In genomic region chr11:120654741-120655140, GRCm38 (mm10) we compare ENCODE assay signal across 28 mouse cellular contexts. TPM values are rescaled to one million over a fixed set of nuclear protein-coding genes. Genes with fewer than 3 reads are reported as not detected.
DNase-seq lines count a peak whose midpoint lies in the region; ATAC-seq and TF ChIP-seq lines count a peak whose summit lies in the region.
"Had no signal": no experiment of that assay in that cellular context is flagged by ENCODE, and none has a peak within 500 bp of the region (broad histone marks: within the 10 kb centered on the region; RNA-seq: fewer than 3 reads in every experiment).

No protein-coding gene starts in this region.

- H3K4me3 ChIP-seq in forebrain, embryonic 11.5 days (ENCODE audit: low read depth, low read length), result no peak overlapping the region
- no peak overlapping the region for H3K4me3 ChIP-seq in forebrain, embryonic 15.5 days
- H3K4me3 ChIP-seq in kidney, adult 2 months (ENCODE audit: insufficient read depth, low read depth, low read length), result no peak overlapping the region
- H3K4me3 ChIP-seq in kidney, embryonic 16.5 days (ENCODE audit: low read length), result no peak overlapping the region
- H3K4me3 ChIP-seq: embryonic facial prominence, embryonic 13.5 days; embryonic facial prominence, embryonic 15.5 days; erythroblast, embryonic 14.5 days; forebrain, embryonic 10.5 days; forebrain, embryonic 13.5 days had no signal

- WGBS in forebrain, embryonic 11.5 days, result 73% methylated on average over 3 of the region's 3 CpGs
- WGBS in forebrain, embryonic 15.5 days, result 78% methylated on average over 3 of the region's 3 CpGs
- WGBS in kidney, adult 2 months, result 78% methylated on average over 3 of the region's 3 CpGs
- WGBS in kidney, embryonic 16.5 days, result 84% methylated on average over 3 of the region's 3 CpGs

- no peak overlapping the region for H3K27ac ChIP-seq in forebrain, embryonic 11.5 days (ENCODE audit: low read depth, low read length)
- no peak overlapping the region for H3K27ac ChIP-seq in forebrain, embryonic 15.5 days (replicated peaks)
- no peak overlapping the region for H3K27ac ChIP-seq in kidney, adult 2 months (ENCODE audit: insufficient read depth, low read depth, low read length)
- H3K27ac ChIP-seq in kidney, embryonic 16.5 days (ENCODE audit: low read length), result no peak overlapping the region
- H3K27ac ChIP-seq: embryonic facial prominence, embryonic 13.5 days; embryonic facial prominence, embryonic 15.5 days; forebrain, embryonic 10.5 days; forebrain, embryonic 13.5 days had no signal

- H3K36me3 ChIP-seq in forebrain, embryonic 11.5 days (ENCODE audit: control insufficient read depth, insufficient read depth, low read length), result no peaks in the 10 kb centered on the region
- no peaks in the 10 kb centered on the region for H3K36me3 ChIP-seq in forebrain, embryonic 15.5 days
- H3K36me3 ChIP-seq in kidney, adult 2 months (ENCODE audit: control insufficient read depth, insufficient read depth, low read length), result no peaks in the 10 kb centered on the region
- H3K36me3 ChIP-seq in kidney, embryonic 16.5 days (ENCODE audit: insufficient read depth, low read length), result no peaks in the 10 kb centered on the region
- H3K36me3 ChIP-seq: embryonic facial prominence, embryonic 13.5 days; embryonic facial prominence, embryonic 15.5 days; forebrain, embryonic 10.5 days; G1E had no signal

- no peaks in the 10 kb centered on the region for H3K9me3 ChIP-seq in forebrain, embryonic 11.5 days (ENCODE audit: control insufficient read depth, low read length)
- H3K9me3 ChIP-seq in forebrain, embryonic 15.5 days, result no peaks in the 10 kb centered on the region
- no peaks in the 10 kb centered on the region for H3K9me3 ChIP-seq in kidney, embryonic 16.5 days (ENCODE audit: low read length)
- H3K9me3 ChIP-seq: embryonic facial prominence, embryonic 13.5 days; embryonic facial prominence, embryonic 15.5 days; forebrain, embryonic 10.5 days; forebrain, embryonic 13.5 days had no signal

- TF ChIP-seq POLR2A in kidney, adult 2 months (IDR thresholded peaks at IDR 0.05; ENCODE audit: low read depth, low read length), result no peak

- peak; percentile 30 for DNase-seq in forebrain, embryonic 11.5 days (ENCODE audit: low spot score)
- DNase-seq in kidney, adult 2 months, result peak; percentile 59
- DNase-seq in kidney, postnatal 25 days, result peak; percentile 30 to 62
- no peak for DNase-seq in kidney, adult 9 months
- DNase-seq in NIH3T3 (ENCODE audit: low read depth), result peak; percentile 20
- DNase-seq: adrenal gland, adult 8-10 months; adrenal gland, postnatal 14 days; adrenal gland, postnatal 36 days; B cell, adult 2 months; cerebellum, adult 11 months; cerebellum, adult 18-20 months; cerebellum, adult 8-10 months; cerebellum, adult 9-11 months; cerebellum, postnatal 14 days; cerebellum, postnatal 36 days; embryo, embryonic 11 days had no signal

- ATAC-seq in forebrain, embryonic 11.5 days (replicated peaks; ENCODE audit: low FRiP score), result no peak
- no peak for ATAC-seq in forebrain, embryonic 15.5 days (replicated peaks)
- no peak for ATAC-seq in kidney, embryonic 16.5 days (ENCODE audit: low FRiP score, low TSS enrichment)
- ATAC-seq in cerebellum, adult (ENCODE audit: insufficient number of reproducible peaks, low FRiP score, low TSS enrichment), result no peak
- ATAC-seq: CD4-positive, CD25-positive, alpha-beta regulatory T cell, adult 4 months; forebrain, embryonic 13.5 days; forebrain, embryonic 16.5 days had no signal

- H3K4me1 ChIP-seq in forebrain, embryonic 11.5 days (replicated peaks; ENCODE audit: control insufficient read depth, insufficient read depth, low read length), result no peaks in the 10 kb centered on the region
- peaks cover 6% of the 10 kb centered on the region for H3K4me1 ChIP-seq in forebrain, embryonic 15.5 days
- peaks cover 10% of the 10 kb centered on the region; the same call in 1 of the 2 replicates for H3K4me1 ChIP-seq in kidney, adult 2 months (ENCODE audit: control insufficient read depth, insufficient read depth, low read length)
- peaks cover under 1% of the 10 kb centered on the region; the same call in 1 of the 2 replicates for H3K4me1 ChIP-seq in kidney, embryonic 16.5 days (ENCODE audit: insufficient read depth, low read length)

- TF ChIP-seq CTCF in kidney, adult 2 months (conservative IDR thresholded peaks at IDR 0.05; ENCODE audit: insufficient read depth, insufficient read length, low read depth, low read length), result no peak

- H3K4me2 ChIP-seq in forebrain, embryonic 11.5 days (ENCODE audit: low read depth, low read length, severe bottlenecking), result no peak overlapping the region
- H3K4me2 ChIP-seq in forebrain, embryonic 15.5 days (replicated peaks), result no peak overlapping the region
- no peak overlapping the region for H3K4me2 ChIP-seq in kidney, embryonic 16.5 days (replicated peaks; ENCODE audit: low read depth, low read length)
- H3K4me2 ChIP-seq: embryonic facial prominence, embryonic 13.5 days; embryonic facial prominence, embryonic 15.5 days; forebrain, embryonic 13.5 days had no signal

- no peak overlapping the region for H3K9ac ChIP-seq in forebrain, embryonic 11.5 days (ENCODE audit: low read length)
- H3K9ac ChIP-seq in forebrain, embryonic 15.5 days (replicated peaks), result no peak overlapping the region
- H3K9ac ChIP-seq in kidney, embryonic 16.5 days (replicated peaks; ENCODE audit: low read length), result no peak overlapping the region
- H3K9ac ChIP-seq: embryonic facial prominence, embryonic 15.5 days; forebrain, embryonic 13.5 days had no signal

- peaks cover 24% of the 10 kb centered on the region for H3K27me3 ChIP-seq in forebrain, embryonic 11.5 days (ENCODE audit: control insufficient read depth, insufficient read depth, low read length)
- peaks cover 38% of the 10 kb centered on the region for H3K27me3 ChIP-seq in forebrain, embryonic 15.5 days
- no peaks in the 10 kb centered on the region for H3K27me3 ChIP-seq in kidney, adult 2 months (replicated peaks; ENCODE audit: control insufficient read depth, insufficient read depth, low read length)
- peaks cover 26% of the 10 kb centered on the region for H3K27me3 ChIP-seq in kidney, embryonic 16.5 days (ENCODE audit: insufficient read depth, low read length)

RNA-seq across cellular contexts. Expression of gene Notum, which starts 6.2 kb away (rescaled TPM):
- polyA plus RNA-seq in forebrain, embryonic 11.5 days (2014; fragmentation: Nextera tagmentation; extraction: Ambion mirVana), result 0.61 and 1.3 TPM in 2 replicates
- 0.46 and 1.1 TPM in 2 replicates for polyA plus RNA-seq in forebrain, embryonic 15.5 days (2015; fragmentation: Nextera tagmentation; extraction: Ambion mirVana)
- 25.5 and 26.1 TPM in 2 replicates for polyA plus RNA-seq in kidney, adult 2 months (2012; rRNA removed)
- 4.8 and 5.9 TPM in 2 replicates for polyA plus RNA-seq in kidney, embryonic 16.5 days (2015; fragmentation: Nextera tagmentation; extraction: Ambion mirVana)
- polyA plus RNA-seq: CD4-positive, CD25-positive, alpha-beta regulatory T cell, adult 4 months; G1E had no signal

RNA-seq across cellular contexts. Expression of gene Myadml2, which starts 6.8 kb away (rescaled TPM):
- polyA plus RNA-seq in forebrain, embryonic 11.5 days (2014; fragmentation: Nextera tagmentation; extraction: Ambion mirVana), result 0.51 TPM in 1 of 2 replicates, not detected in the other
- polyA plus RNA-seq in forebrain, embryonic 15.5 days (2015; fragmentation: Nextera tagmentation; extraction: Ambion mirVana), result 0.47 TPM in 1 of 2 replicates, not detected in the other
- 0.27 and 1.0 TPM in 2 replicates for polyA plus RNA-seq in kidney, adult 2 months (2012; rRNA removed)
- polyA plus RNA-seq in kidney, embryonic 16.5 days (2015; fragmentation: Nextera tagmentation; extraction: Ambion mirVana), result 0.51 and 0.73 TPM in 2 replicates
- polyA plus RNA-seq: CD4-positive, CD25-positive, alpha-beta regulatory T cell, adult 4 months; embryonic facial prominence, embryonic 11.5 days; embryonic facial prominence, embryonic 13.5 days; erythroblast, embryonic 14.5 days; forebrain, embryonic 10.5 days; G1E had no signal

RNA-seq across cellular contexts. Expression of gene Pycr1, which starts 11.2 kb away (rescaled TPM):
- polyA plus RNA-seq in forebrain, embryonic 11.5 days (2014; fragmentation: Nextera tagmentation; extraction: Ambion mirVana), result 33.7 and 36.9 TPM in 2 replicates
- polyA plus RNA-seq in forebrain, embryonic 15.5 days (2015; fragmentation: Nextera tagmentation; extraction: Ambion mirVana), result 30.9 and 35.3 TPM in 2 replicates
- 1.0 and 1.5 TPM in 2 replicates for polyA plus RNA-seq in kidney, adult 2 months (2012; rRNA removed)
- polyA plus RNA-seq in kidney, embryonic 16.5 days (2015; fragmentation: Nextera tagmentation; extraction: Ambion mirVana), result 26.8 and 27.3 TPM in 2 replicates

RNA-seq across cellular contexts. Expression of gene Aspscr1, which starts 18.0 kb away (rescaled TPM):
- polyA plus RNA-seq in forebrain, embryonic 11.5 days (2014; fragmentation: Nextera tagmentation; extraction: Ambion mirVana), result 129 and 133 TPM in 2 replicates
- polyA plus RNA-seq in forebrain, embryonic 15.5 days (2015; fragmentation: Nextera tagmentation; extraction: Ambion mirVana), result 144 and 154 TPM in 2 replicates
- polyA plus RNA-seq in kidney, adult 2 months (2012; rRNA removed), result 105 and 106 TPM in 2 replicates
- 146 TPM in 2 replicates for polyA plus RNA-seq in kidney, embryonic 16.5 days (2015; fragmentation: Nextera tagmentation; extraction: Ambion mirVana)

RNA-seq across cellular contexts. Expression of gene Mafg, which starts 21.3 kb away (rescaled TPM):
- polyA plus RNA-seq in forebrain, embryonic 11.5 days (2014; fragmentation: Nextera tagmentation; extraction: Ambion mirVana), result 25.5 and 26.4 TPM in 2 replicates
- 42.1 and 44.1 TPM in 2 replicates for polyA plus RNA-seq in forebrain, embryonic 15.5 days (2015; fragmentation: Nextera tagmentation; extraction: Ambion mirVana)
- 62.2 and 66.1 TPM in 2 replicates for polyA plus RNA-seq in kidney, adult 2 months (2012; rRNA removed)
- polyA plus RNA-seq in kidney, embryonic 16.5 days (2015; fragmentation: Nextera tagmentation; extraction: Ambion mirVana), result 24.3 and 25.4 TPM in 2 replicates

Comparison
In these comparisons a context has a peak if more than half of its experiments do, and no peak if none do; other contexts are left out.
1. RNA of gene Pycr1, which starts 11.2 kb away (polyA plus RNA-seq): 30.9 to 35.3 TPM in forebrain, embryonic 15.5 days, 33.7 to 36.9 TPM in forebrain, embryonic 11.5 days and 26.8 to 27.3 TPM in kidney, embryonic 16.5 days; 1.0 to 1.5 TPM in kidney, adult 2 months; every median in the first group is over 10 times any median in the second.